12 mouse cellular contexts compared by ENCODE assay signal in genomic region chr13:98414851-98415250, GRCm38 (mm10).
DNase-seq lines count a peak whose midpoint lies in the region; ATAC-seq and TF ChIP-seq lines count a peak whose summit lies in the region.
"Had no signal": no experiment of that assay in that cellular context is flagged by ENCODE, and none has a peak within 500 bp of the region (broad histone marks: within the 10 kb centered on the region; RNA-seq: fewer than 3 reads in every experiment).

No protein-coding gene starts in this region.

- no peak overlapping the region for H3K9ac ChIP-seq in heart, postnatal 0 days (replicated peaks; ENCODE audit: low read depth, low read length)
- H3K9ac ChIP-seq in heart, embryonic 12.5 days = no peak overlapping the region
- H3K9ac ChIP-seq: neural tube, embryonic 13.5 days had no signal

- H3K9me3 ChIP-seq in heart, postnatal 0 days (replicated peaks; ENCODE audit: control insufficient read depth, low read length) = no peaks in the 10 kb centered on the region
- no peaks in the 10 kb centered on the region for H3K9me3 ChIP-seq in heart, embryonic 12.5 days (replicated peaks)
- H3K9me3 ChIP-seq: neural tube, embryonic 13.5 days had no signal

- no peak overlapping the region for H3K4me3 ChIP-seq in heart, postnatal 0 days (ENCODE audit: low read depth, low read length)
- H3K4me3 ChIP-seq in heart, embryonic 12.5 days = no peak overlapping the region
- H3K4me3 ChIP-seq in layer of hippocampus, adult 2 months = no peak overlapping the region
- H3K4me3 ChIP-seq: neural tube, embryonic 13.5 days had no signal

- no peak overlapping the region for H3K4me2 ChIP-seq in heart, postnatal 0 days (ENCODE audit: low read depth, low read length)
- H3K4me2 ChIP-seq in heart, embryonic 12.5 days = no peak overlapping the region
- H3K4me2 ChIP-seq: neural tube, embryonic 13.5 days had no signal

- H3K27ac ChIP-seq in heart, postnatal 0 days (ENCODE audit: low read depth) = no peak overlapping the region
- no peak overlapping the region for H3K27ac ChIP-seq in heart, embryonic 12.5 days (ENCODE audit: poor library complexity, severe bottlenecking)
- H3K27ac ChIP-seq in layer of hippocampus, adult 2 months = no peak overlapping the region
- H3K27ac ChIP-seq: neural tube, embryonic 13.5 days had no signal

- 15% methylated on average over 3 of the region's 3 CpGs for WGBS in heart, postnatal 0 days
- WGBS in heart, embryonic 12.5 days = 22% methylated on average over 3 of the region's 3 CpGs

- no peaks in the 10 kb centered on the region for H3K36me3 ChIP-seq in heart, postnatal 0 days (replicated peaks; ENCODE audit: control insufficient read depth, insufficient read depth, low read length)
- no peaks in the 10 kb centered on the region for H3K36me3 ChIP-seq in heart, embryonic 12.5 days
- H3K36me3 ChIP-seq: neural tube, embryonic 13.5 days had no signal

- ATAC-seq in heart, postnatal 0 days (ENCODE audit: insufficient read depth, low read depth) = no peak
- ATAC-seq in heart, embryonic 12.5 days (ENCODE audit: insufficient number of reproducible peaks, low FRiP score) = no peak
- ATAC-seq: hindbrain, embryonic 16.5 days had no signal

- H3K27me3 ChIP-seq in heart, postnatal 0 days (ENCODE audit: control insufficient read depth, insufficient read depth, low read length) = 0 out of 2 replicates have a peak, but pooled peaks cover 5% of the 10 kb centered on the region
- 0 out of 2 replicates have a peak, but pooled peaks cover 5% of the 10 kb centered on the region for H3K27me3 ChIP-seq in heart, embryonic 12.5 days (replicated peaks)
- H3K27me3 ChIP-seq: neural tube, embryonic 13.5 days had no signal

- H3K4me1 ChIP-seq in heart, postnatal 0 days (ENCODE audit: control insufficient read depth, insufficient read depth) = peaks cover 4% of the 10 kb centered on the region
- no peaks in the 10 kb centered on the region; the same call in 1 of the 2 replicates for H3K4me1 ChIP-seq in heart, embryonic 12.5 days (replicated peaks)
- H3K4me1 ChIP-seq: neural tube, embryonic 13.5 days had no signal

- no peak for TF ChIP-seq CTCF in heart, postnatal 0 days (IDR thresholded peaks at IDR 0.05; ENCODE audit: low read depth)
- TF ChIP-seq CTCF in layer of hippocampus, adult 2 months (conservative IDR thresholded peaks at IDR 0.05) = no peak

- DNase-seq in heart, postnatal 0 days (ENCODE audit: low spot score) = peak; percentile 18
- peak; percentile 4 for DNase-seq in lung, postnatal 36 days
- no peak for DNase-seq in lung, postnatal 14 days
- DNase-seq in adrenal gland, postnatal 36 days = peak; percentile 54 to 57
- DNase-seq in testis, postnatal 14 days (ENCODE audit: low spot score) = peak; percentile 44
- DNase-seq in layer of hippocampus, adult 2 months (ENCODE audit: low spot score in 2 of 2) = no peak
- DNase-seq: cerebellum, adult 2 months; lung, postnatal 10 days; thymus, postnatal 25 days had no signal

- no peak for TF ChIP-seq EP300 in heart, postnatal 0 days (IDR thresholded peaks at IDR 0.05; ENCODE audit: low read depth)

Comparison
In these comparisons a context has a peak if more than half of its experiments do, and no peak if none do; other contexts are left out.
1. DNase-seq: peak in heart, postnatal 0 days (single experiment), lung, postnatal 36 days (single experiment), adrenal gland, postnatal 36 days (2 of 2) and testis, postnatal 14 days (single experiment); none in lung, postnatal 14 days (single experiment) and layer of hippocampus, adult 2 months (0 of 2).